Mouse (Mus musculus) lung, adult 2 months (tissue): ENCODE results near the gene Ggct. TPM values are rescaled to one million over a fixed set of nuclear protein-coding genes. Genes with fewer than 3 reads are reported as not detected.

Experiments used
- DNase-seq: peaks from one replicate; pipeline ENCODE4 v3.0.0; 2022
- H3K4me1 ChIP-seq: fragments of 200-500 bp; 2 replicates; pipeline ENCODE4 v1.6.1; 2011; ENCODE audit warnings: low read length; ENCODE audit not compliant: control insufficient read depth, insufficient read depth
- H3K4me3 ChIP-seq: fragments of 200-500 bp; replicated peaks from 2 replicates; pipeline ENCODE3; 2011; ENCODE audit warnings: low read depth, mild to moderate bottlenecking, control low read depth, low read length; ENCODE audit errors: extremely low read depth
- CTCF ChIP-seq: fragments of 200-500 bp; IDR thresholded peaks from 2 replicates; pipeline ENCODE4 v1.5.1; 2011; ENCODE audit warnings: mild to moderate bottlenecking, low read length, control low read depth; ENCODE audit not compliant: insufficient read depth
- POLR2A ChIP-seq: fragments of 200-500 bp; IDR thresholded peaks from 2 replicates; pipeline ENCODE4 v1.6.1; 2011; ENCODE audit warnings: low read depth, mild to moderate bottlenecking, control low read depth, low read length, borderline replicate concordance; ENCODE audit errors: extremely low read depth
- WGBS: fragments of 180-500 bp; shearing (Covaris S2); methylation state at CpG from one replicate; pipeline ENCODE4 v1.1.7; 2018; 5-methylcytosine and 5-hydroxymethylcytosine counted together
- polyA plus RNA-seq: library from polyadenylated mRNA; depleted of rRNA; stranded (reverse); fragments of >200 nt; gene quantifications from 2 replicates; pipeline ENCODE4 v1.2.3, GENCODE M21; 2012; rRNA removed

The Ggct gene
- polyA plus RNA-seq: 1.4 and 2.4 TPM in 2 replicates

DNA sequence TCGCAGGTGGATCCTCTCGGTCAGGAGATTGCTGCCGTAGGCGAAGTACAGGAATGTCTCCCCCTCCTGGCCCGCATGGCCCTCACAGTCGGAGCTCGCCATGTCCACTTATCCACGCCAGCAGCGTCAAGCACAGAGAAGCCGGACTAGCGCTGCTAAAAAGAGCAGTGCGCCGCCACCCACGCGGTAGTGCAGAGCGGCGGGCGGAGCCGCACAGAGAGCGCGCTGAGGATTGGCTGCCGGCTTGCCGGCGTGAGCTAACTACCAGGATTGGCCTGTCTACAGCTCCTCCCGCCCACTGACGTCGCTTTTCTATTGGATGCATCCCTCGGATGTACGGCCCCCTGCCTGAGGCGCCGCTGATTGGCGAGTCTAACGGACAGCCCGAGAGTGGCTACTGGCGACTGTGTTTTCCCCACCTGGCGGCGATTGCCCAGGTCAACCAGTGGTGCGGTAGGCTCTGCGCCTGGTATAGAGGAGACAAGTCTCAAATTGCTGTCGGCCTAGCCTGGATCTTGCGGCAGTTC, at the start of gene Ggct:
Gene Ggct, minus strand, starts transcription at position 217 of the 527 bp plus-strand sequence.
- peak; percentile 76; the same call in 1 of the 2 replicates for TF ChIP-seq POLR2A
- TF ChIP-seq CTCF: peak; percentile 80
- peak within 1 kb of the TSS; percentile 69 for H3K4me3 ChIP-seq
- WGBS: under 1% methylated on average over 41 of the region's 41 CpGs
- peaks cover 6% of the 10 kb centered on the region; the same call in 1 of the 2 replicates for H3K4me1 ChIP-seq
- peak; percentile 94 for DNase-seq

DNA sequence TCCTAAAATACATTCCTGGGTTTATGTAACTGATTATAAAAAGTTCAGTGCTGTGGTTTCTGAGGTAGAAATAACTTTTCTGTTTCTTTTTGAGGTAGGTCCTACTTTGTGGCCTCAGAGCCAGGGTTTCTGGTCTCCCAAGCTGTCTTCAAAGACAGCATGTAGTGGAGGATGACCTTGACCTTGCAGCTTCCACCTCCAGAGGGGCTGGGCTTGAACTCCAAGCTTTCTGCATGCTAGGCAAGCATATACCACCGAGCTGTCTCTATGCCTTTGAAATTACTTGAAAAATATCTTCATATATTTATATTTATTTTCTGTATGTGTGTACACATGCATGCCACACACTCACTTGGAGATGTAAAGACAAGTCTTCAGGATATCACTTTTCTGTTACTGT, 47.3 kb upstream of the Ggct start:
- no peak for DNase-seq
- Histone ChIP-seq H3K4me3 (no peak overlapping the region), H3K4me1 (peaks cover 3% of the 10 kb centered on the region; the same call in 1 of the 2 replicates)
- no peak for TF ChIP-seq CTCF
- 56% methylated on average over 1 of the region's 1 CpGs for WGBS

DNA sequence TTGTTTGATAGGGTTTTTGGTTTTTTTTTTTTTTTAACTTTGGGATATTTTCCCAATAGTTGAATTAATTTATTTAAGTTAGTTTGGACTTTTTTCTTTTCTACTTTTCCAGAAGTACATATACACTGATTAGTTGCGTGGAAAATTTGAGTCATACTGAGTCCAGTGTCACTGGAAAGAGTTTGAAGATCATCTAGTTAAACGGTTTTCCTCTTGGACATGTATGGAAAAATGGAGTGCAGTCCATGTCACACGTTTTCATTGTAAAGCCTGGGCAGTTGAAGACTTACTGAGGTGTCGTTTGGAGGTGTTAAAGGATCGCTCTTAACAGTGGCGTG, 46.7 kb upstream of the Ggct start:
- no peak for TF ChIP-seq CTCF
- no peak for TF ChIP-seq POLR2A
- 74% methylated on average over 6 of the region's 6 CpGs for WGBS
- no peak for DNase-seq

DNA sequence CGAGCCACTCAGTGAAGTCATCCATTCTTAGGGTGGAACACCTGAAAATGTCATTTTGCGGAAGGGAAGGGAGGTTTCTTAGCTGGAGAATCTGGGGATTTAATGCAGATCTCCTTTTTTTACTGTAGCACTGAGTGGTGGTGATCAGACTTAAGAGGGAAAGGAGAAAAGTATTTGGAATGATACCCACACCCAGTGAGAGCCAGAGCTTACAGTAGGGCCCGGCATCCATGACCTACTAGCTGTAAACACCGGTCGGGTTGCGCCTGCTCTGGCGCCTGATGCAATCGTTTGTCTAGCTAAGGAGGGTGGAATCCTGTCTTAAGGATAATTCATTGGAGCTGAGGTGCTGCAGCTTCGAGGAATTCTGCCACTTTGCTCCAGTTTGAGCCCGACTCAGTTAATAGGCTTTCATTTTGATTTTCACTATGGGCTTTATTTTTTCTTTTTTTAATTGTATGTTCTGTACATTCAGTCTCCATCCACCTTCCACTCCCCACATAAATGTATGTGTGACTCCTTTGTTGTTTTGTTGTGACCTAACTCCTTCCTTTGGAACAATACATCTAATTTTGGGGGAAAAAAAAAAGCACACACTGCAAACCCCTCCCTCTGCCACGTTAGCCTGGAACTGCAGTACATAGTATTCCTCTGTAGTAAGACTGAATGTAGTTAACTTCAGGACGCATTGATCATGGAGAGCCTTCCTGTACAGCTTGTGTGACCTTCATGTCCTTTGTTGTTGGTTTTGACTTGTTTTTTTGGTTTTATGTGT, 46.1 kb upstream of the Ggct start:
- no peak for DNase-seq
- WGBS: 3% methylated on average over 12 of the region's 12 CpGs
- H3K4me1 ChIP-seq: peaks cover 2% of the 10 kb centered on the region; the same call in 1 of the 2 replicates
- TF ChIP-seq CTCF: no peak
- no peak for TF ChIP-seq POLR2A
- H3K4me3 ChIP-seq: peak overlapping the region; percentile 74

More for the DNA sequence above, 46.7 kb upstream of the Ggct start:
- H3K4me3 ChIP-seq: no peak overlapping the region
- peaks cover 3% of the 10 kb centered on the region; the same call in 1 of the 2 replicates for H3K4me1 ChIP-seq

GRCm38 (mm10) chr6:55037799-55038670, 45.3 kb upstream of the Ggct start, which contains the start of gene Gars:
Gars (plus strand) TSS chr6:55038007.
- TF ChIP-seq CTCF (no peak), POLR2A (peak; percentile 72; the same call in 1 of the 2 replicates)
- DNase-seq: peak; percentile 84
- Histone ChIP-seq H3K4me3 (peak within 1 kb of the TSS; percentile 87), H3K4me1 (no peaks in the 10 kb centered on the region)
- under 1% methylated on average over 87 of the region's 87 CpGs for WGBS

DNA sequence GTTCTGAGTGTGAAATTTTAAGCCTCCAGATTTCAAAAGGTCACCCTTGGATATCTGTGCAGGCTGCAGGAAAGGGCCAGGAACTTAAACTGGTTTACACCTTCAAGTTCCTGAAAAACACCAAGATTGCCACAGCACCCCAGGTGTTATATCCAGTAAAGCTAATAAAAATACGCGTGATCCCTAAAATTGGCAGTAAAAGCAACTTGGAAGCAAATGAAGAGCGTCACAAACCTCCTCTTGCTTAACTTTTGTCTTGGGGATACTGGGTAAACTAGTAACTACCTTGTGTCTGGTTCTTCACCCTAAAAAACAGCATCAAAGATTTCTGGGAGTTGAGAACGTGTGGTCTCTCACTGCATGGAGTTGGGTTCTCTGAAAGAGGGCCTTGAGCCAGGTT, 44.0 kb upstream of the Ggct start:
- no peak for DNase-seq
- 86% methylated on average over 4 of the region's 4 CpGs for WGBS
- no peak for TF ChIP-seq CTCF
- TF ChIP-seq POLR2A: no peak
- Histone ChIP-seq H3K4me3 (no peak overlapping the region), H3K4me1 (no peaks in the 10 kb centered on the region)

- Histone ChIP-seq H3K4me3 (no peak overlapping the region), H3K4me1 (no peaks in the 10 kb centered on the region)
- 72% methylated on average over 2 of the region's 2 CpGs for WGBS
- TF ChIP-seq POLR2A: no peak
- no peak for TF ChIP-seq CTCF
- no peak for DNase-seq
Measured at GRCm38 (mm10) chr6:55027642-55028041, 34.9 kb upstream of the Ggct start.

DNA sequence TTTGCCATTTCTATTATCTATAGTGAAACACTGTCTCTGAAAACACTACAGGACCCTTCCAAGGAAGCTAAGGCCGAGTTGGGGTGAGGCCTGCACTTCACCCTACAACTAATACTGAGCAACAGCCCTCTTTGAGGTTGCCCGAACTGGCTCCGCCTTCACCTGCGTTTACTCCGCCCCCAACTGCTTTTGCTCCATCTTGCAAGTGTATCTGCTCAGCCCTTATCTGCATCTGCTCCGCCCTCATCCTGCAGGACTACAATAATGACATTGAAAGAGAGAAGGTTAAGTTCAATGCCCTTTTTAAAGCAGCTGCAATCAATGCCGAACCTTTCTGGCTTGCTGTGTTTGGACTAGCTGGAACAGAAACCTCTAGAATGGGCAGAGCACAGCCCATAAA, 29.1 kb upstream of the Ggct start:
- Histone ChIP-seq H3K4me1 (no peaks in the 10 kb centered on the region), H3K4me3 (no peak overlapping the region)
- 85% methylated on average over 7 of the region's 7 CpGs for WGBS
- TF ChIP-seq CTCF (no peak), POLR2A (no peak)
- no peak for DNase-seq

DNA sequence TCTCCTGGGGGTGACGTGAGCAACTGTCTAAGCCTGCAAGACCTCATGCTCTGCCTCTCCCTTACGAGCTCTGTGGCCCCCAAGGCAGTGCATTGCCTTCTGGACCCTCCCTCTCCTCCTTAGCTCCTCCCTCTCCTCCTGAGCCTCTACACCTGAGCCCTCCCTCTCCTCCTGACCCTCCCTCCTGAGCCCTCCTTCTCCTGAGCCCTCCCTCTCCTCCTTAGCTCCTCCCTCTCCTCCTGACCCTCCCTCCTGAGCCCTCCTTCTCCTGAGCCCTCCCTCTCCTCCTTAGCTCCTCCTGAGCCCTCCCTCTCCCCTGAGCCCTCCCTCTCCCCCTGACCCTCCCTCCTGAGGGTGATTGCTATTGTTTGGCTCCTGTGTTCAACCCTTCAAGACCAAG, 25.7 kb upstream of the Ggct start:
- TF ChIP-seq POLR2A: no peak
- WGBS: 49% methylated on average over 2 of the region's 2 CpGs
- Histone ChIP-seq H3K4me3 (no peak overlapping the region), H3K4me1 (no peaks in the 10 kb centered on the region)
- no peak for DNase-seq
